Mouse (Mus musculus) yolk sac, embryonic 10.5 days (tissue): ENCODE results near the gene Oog4.
A peak's percentile ranks its signal among the peaks of the same experiment; 100 is the strongest.
"Not testable (repeated sequence)": the region's sequence is repeated elsewhere in the genome, so short reads cannot be mapped to it uniquely, and the experiment has no call there.

Experiments
- DNase-seq: peaks from one replicate; pipeline ENCODE4 v3.0.0-alpha.2; 2017; ENCODE audit warnings: low spot score

Gene Oog4

DNA sequence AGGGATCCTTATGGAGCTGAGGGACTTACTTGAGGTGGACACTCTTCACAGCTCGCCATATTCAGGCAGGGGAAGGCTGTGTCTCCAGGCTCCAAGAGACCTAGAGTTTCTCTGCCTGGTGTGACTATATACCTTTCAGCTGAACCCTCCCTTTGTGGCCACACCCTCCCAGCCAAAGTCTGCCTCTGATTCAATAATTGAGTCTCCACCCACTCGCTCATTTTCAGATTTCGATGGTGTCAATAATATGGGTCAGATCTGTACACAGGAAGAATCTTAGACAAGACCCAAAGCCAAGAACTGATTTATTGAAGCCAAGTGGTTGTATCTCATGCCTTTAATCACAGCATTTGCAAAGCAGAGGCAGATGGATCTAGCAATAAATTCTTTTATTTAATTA lies at the start of gene Oog4:
Oog4 (minus strand) TSS at position 101 of the 400 bp plus-strand sequence.
- no peak for DNase-seq

DNA sequence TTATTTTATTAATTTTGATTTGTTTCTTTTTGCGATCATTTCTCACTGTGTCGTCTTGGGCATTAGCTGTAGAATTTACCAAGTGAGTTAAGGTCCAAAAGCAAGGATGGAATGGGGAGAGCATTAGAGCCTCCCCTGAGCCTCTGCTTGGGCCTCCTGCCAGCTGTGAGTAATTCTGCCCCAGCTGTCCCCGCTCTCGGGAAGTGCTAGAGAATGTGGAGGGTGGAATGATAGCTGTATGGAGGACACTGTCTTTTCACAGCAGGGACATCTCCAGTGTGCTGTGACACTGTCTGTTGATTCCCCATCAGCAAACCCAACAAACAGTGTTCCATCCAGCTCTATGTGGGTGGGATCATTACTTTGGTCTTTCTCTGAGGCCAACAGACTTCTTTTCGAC lies 23.4 kb downstream of the Oog4 start:
- not testable (repeated sequence) for DNase-seq

DNA sequence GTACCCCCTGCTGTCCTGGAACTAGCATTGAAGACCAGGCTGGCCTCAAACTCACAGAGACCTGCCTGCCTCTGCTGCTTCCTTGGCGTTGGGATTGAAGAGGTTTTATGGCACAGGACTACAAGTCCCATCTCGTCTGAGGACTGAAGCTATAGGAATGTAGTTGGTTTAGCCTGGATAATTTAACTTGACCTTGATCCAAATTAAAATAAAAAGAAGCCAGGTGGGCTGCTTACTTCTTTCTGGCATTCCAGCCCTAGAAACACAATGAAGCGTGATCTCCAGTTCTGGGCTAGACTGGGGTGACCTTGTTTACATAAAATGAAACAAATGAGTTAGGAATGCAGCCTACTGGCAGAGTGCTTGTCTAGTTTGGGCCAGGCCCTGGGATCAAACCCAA lies 36.0 kb downstream of the Oog4 start:
- DNase-seq, result no peak

GRCm38 (mm10) chr4:143413621-143414020 lies 36.5 kb downstream of the Oog4 start:
- no peak for DNase-seq

GRCm38 (mm10) chr4:143412219-143413092 lies 37.7 kb downstream of the Oog4 start, which contains the start of gene Pramef8:
Gene Pramef8 (plus strand): TSS chr4:143412426.
- peak; percentile 95 for DNase-seq

- DNase-seq, result no peak
Observed at GRCm38 (mm10) chr4:143411566-143412218, 38.4 kb downstream of the Oog4 start.

DNA sequence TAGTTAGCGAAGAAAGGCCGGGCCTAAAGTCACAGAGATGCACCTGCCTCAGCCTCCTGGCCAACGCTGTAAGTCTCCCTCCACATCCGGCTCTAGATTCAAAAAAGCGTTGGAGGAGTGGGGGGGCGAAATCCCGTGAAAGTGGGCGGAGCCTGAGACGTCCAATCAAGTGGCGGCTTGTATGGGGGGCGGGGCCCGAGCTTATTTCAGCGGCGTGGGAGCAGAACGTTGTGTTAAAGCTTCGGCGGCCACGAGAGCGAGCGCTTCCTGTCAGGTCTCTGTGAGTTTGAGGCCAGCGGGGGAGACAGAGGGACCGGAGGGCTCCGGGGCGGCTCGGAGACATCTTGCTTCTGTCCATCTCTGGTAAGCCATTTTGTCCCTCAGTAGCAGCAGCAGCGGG lies 55.9 kb downstream of the Oog4 start, which contains the start of gene Pramel1:
Pramel1 (plus strand) TSS at position 248 of the 400 bp plus-strand sequence.
- no peak for DNase-seq

GRCm38 (mm10) chr4:143388955-143389702 lies 61.0 kb downstream of the Oog4 start:
- DNase-seq, result peak; percentile 73
